Mouse (Mus musculus) CH12F3 (cell line): ENCODE measurements around the gene Gm26661.

Experiments
- in situ Hi-C: fragments of 300-500 bp; cut with MboI; formaldehyde crosslinking; loops from 2 replicates; pipeline ENCODE4 v1.14.3; 2020; ENCODE audit warnings: low sequenced_read_pairs

Gm26661 gene

DNA sequence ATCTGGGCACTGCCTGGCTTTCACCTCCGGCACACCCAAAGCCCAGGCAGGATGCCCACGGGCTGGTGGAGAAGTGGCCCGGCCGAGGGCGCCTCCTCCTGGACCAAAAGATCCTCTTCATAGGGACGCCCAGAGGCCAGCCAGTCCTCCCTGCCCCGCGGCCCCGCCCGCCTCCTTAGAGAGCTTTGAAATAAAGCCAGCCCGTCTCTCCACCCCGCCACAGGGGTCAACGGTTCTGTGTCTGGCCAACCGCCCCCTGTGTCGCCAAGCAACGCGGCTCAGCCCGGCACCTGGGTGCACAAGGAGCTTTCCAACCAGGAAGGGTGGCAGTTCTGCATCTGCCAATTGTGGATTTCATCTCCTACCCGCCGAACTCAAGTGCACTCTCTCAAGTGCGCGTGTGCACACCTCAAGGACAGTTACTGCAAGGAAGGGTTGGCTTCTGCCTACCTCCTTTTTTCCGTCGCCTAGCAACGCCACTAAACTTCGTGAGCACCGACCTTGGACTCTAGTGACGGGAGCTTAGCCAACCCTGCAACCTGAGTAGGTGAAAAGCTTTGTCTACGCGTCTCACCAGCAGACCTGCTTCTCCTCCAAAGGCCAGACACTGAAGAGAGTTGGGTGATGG, at the start of gene Gm26661:
Gm26661 (plus strand) TSS at position 56 of the 628 bp plus-strand sequence.
- in situ Hi-C loops, result no loop called here

DNA sequence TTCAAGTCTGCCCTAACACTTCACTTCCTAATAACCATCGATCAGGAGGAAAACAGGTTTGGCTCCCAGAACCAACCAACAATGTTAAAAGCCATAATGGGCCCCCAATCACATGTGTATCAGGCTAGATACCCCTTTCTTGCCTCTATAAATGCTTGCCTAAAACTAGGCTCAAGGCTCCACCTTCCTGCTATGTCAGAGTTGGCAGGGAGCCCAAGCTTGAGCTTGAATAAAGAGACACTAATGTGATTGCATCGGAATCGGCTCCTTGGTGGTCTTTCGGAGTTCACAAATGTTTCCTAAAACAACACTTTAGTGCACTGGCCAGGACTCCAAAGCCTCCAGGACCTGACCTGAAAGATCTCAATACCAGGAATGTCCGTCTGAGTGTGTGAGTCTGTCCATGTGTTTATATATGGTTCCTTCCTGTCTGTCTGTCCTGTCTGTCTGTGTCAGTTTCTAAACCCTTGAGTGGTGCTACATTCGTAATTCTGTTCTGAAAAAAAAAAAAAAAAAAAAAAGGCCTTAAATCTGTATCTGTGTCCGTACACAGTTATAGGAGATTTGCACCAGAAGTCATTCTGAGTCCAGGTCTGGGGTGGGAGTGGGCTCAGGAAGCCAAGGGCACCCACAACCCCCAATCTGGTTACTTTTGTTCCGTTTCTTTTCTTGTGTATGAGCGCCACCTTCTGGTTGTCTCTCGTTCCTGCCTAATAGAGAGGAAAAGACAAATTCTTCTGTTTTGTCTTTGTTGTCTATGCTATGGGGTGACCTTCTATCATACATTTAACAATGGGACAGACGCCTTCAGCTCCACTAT, 42.2 kb upstream of the Gm26661 start:
- in situ Hi-C loops, result no loop called here

DNA sequence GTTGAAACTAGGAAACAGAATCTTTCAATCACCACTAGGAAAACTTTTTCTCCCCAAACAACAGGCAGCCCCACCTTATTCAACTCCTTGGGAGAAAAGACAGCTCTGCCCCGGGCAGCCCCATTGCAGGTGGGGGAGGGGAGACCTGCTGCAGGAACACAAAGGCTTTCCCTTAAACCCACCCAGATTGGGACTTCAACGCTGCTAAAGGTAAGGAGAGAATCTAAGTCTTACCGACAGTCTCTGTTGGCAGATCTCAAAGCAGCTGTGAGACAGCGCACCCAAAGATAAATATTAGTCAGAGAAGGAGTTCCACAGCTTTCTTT, 41.7 kb upstream of the Gm26661 start:
- in situ Hi-C loops, result no loop called here

DNA sequence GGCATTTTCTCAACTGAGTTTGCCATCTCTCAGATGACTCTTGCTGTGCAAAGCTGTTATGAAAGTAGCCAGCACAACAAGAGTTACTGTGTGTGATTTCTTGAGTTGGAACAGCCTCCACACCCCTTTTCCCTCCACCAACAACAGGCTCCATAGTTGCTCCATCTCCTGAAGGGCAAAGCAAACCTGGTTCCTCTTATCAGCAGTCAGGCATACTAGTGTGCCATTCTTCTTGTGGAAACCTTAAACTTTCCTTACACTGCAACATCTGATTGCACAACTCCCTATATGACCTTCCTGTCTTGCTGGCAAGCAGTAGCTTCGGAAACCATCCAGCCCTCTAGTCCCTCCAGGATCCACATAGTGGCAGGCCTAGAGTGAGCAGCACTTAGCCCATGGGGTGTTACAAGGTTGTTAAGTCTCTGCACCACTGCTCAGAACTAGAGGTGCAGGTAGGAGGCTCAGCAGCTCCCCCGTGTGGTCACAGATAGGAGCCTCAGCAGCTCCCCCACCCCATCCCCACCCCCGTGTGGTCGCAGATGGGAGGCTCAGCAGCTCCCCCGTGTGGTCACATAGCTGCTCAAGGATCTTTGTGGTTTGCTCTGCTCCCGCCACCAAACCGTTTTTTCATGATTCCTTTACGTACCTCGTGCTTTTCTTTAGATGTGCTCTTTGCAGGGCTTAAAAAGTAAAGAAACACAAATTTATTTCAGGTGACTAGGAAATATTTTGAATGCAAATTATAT, 25.6 kb upstream of the Gm26661 start:
- in situ Hi-C loops, result no loop called here

DNA sequence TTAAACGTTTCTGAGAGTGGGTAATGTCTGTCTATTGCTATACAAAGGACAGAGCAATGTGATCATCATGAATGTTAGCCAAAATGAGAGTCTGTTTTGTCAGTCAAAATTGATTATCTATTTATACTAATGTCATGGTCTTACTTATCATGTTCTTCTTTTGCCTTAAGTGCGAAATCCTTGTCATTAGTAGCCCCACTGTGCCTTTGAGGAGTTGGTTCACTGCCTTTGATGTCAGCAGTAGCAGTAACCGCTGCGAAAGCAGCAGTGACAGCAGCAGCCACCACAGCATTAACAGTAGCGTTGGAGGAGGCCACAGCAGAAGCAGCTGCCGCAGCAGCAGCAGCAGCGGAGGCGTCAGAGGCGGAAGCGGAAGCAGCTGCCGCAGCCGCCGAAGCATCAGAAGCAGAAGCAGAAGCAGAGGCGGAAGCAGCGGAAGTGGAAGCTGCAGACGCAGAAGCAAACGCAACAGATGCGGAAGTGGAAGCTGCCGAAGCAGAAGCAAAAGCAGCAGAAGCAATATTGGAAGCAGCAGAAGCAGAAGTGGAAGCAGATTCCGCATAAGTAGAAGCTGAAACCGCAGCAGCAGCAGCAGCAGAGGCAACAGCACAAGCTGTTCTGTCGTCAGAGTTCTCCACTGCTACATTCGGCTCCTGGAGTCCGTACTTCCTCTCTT, 17.5 kb upstream of the Gm26661 start:
- in situ Hi-C loops, result no loop called here

DNA sequence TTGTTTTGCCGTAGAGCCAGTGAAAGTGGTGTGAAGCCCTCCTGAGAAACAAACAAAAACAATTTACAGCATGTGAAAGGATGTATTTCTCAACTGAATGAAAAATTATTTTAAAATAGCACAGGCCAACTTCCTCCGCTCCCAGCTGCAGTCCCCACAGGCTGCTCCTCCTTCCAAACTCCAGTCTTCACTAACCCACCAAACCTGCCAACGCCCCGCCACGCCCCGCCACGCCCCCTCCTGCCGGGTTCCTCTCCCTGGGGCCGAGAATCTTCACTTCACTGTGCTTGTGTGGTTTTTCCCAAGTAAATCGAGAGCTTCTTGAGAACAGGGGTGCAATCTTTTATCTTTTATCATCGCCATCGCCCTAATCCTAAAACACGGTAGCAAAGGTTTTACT, 5.3 kb upstream of the Gm26661 start:
- in situ Hi-C loops, result no loop called here

DNA sequence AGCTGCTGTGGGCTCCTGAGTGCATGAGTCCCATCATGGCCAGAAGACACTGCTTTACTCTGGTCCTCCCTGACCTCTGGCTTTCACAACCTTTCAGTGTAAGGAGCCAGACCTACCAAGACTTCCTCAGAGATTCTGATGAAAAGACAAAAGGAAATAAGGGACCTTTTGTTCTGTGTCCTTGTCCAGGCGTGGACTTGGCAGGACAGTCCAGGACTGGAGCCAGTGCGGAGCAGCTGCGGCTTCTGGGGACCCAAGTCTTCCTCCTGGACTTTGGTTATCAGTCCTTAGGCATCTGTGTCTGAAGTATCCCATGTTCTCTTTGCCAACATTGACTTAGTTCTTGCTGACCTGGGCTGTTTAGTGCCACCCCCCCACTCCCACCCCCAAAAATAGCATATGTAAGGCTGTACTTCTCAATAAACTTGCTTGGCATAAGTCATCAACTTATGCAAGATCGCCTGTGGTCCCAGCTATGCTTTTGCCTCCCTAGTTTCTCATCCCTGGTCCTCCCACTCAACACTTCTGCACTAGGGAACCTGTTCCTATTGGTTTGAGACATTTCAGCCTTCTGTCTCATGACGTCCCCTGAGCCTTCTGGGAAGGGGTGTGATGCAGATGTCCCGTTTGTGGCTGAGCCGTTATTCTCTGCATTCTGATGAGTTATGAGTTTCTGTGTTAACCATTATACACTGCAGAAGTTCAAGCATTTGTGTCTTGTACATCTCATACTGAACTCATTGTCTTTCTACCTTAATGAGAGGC, 1.9 kb upstream of the Gm26661 start:
- in situ Hi-C loops, result no loop called here

DNA sequence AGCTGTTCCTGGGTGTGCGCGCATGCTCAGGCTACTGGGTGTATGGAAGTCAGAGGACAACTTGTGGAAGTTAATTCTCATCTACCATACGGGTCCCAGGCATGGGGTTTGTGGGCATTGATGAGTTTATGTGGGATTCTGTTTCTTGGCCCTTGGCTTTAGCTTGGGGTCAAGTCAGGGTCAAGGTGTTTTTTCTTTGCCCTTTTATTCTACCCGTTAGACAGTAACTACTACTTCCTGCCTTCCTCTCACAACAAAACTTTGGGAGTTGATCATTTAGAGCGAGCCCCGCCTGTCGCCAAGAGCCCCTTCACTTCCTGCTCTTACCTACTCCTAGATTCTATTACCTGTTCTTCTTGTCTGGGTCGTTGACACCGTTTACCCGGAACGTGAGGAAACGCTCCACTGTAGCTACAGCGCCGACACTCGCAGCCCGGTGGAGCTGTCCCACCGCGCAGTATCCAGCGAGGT, 291 bp upstream of the Gm26661 start:
- in situ Hi-C loops, result no loop called here

DNA sequence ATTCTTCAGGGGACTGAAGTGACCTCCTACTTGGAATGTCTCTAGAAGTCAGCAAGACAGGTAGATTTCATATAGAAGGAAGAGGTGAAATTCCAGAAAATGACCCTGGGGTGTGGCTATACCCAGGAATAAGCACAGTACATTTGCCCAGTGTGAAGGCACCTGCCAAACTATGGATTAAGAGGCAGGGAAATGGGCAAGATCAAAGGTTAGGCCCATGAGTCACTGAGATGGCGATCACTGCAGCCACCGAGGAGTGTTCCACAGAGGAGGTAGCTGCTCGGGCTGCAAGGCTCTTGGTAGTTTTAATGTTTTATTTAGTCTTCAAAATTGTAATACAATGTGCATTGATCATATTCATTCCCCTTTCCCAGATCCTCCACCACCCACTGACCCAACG, 4.6 kb downstream of the Gm26661 start:
- in situ Hi-C loops, result no loop called here

DNA sequence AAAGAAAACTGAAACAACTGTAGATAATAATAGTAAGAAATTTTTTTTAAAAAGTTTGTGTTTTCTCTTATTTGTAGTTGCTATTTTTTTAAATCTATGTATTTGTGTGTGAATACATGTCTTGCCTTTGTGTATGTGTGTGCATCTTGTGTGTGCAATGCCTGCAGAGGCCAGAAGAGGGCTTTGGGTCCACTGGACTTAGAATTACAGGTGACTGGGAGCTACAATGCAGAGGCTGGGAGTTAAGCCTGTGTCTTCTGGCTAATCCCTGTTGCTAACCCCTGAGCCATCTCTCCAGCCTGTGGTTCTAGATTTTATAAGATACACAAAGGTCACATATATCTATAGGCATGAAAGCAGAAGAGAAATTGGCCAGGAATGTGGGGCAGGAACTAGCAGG, 9.2 kb downstream of the Gm26661 start:
- in situ Hi-C loops, result no loop called here

DNA sequence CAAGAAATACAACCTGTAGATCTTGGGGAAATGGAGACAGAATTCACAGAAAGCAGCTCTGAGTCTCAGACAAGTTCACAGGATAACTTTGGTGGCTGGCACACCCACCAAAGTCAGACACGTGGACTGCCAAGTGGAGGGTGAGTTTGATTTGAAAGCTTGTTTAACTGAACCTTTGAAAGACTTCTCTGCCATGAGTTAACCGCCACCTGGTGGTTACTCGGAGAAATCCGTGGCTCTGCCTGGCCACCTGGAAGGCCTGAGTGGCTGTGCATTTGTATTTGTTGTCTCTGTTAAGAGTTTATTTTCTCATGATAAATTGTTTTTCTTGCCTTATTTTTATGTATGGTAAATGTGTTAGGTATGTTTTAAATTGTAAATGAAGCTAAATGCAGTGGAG, 10.4 kb downstream of the Gm26661 start:
- in situ Hi-C loops, result no loop called here

DNA sequence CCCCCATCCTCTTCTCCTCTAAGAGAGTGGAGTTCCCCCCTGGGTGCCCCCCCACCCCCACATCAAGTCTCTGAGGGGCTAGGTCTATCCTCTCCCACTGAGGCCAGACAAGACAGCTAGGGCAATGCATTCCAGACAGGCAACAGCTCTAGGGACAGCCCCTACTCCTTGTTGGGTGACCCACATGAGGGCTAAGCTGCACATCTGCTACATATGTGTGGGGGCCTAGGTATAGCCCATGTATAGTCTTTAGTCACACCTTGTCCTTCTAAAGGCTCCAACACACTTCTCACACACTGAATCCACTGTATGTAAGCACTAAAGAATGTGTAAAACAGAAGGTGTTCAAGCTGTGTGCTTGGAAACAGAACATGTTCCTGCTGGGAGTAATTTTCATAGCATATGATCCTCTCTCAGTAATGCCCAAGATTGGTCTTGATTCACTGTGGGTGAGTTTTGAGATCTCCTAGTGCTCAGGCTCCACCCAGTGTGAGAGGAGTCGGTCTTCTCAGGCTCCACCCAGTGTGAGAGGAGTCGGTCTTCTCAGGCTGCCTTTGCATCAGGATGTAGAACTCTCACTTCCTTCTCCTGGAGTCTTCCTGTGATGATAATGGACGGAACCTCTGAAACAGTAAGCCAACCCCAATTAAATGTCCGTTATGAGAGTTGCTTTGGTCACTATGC, 12.6 kb downstream of the Gm26661 start:
- in situ Hi-C loops, result no loop called here

DNA sequence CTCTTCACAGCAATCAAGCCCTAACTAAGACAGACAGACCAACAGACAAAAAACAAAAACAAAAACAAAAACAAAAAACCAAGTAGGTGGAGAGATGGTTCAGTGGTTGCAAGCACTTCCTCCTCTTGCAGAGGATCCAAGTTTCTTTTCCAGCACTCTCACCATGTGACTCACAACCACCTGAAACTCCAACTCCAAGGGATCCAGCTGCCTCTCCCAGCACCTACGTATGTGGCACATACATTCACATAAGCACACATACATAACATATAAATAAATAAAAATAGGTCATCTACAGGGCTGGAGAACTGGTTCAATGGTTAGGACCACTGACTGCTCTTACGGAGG, 13.1 kb downstream of the Gm26661 start:
- in situ Hi-C loops, result no loop called here

DNA sequence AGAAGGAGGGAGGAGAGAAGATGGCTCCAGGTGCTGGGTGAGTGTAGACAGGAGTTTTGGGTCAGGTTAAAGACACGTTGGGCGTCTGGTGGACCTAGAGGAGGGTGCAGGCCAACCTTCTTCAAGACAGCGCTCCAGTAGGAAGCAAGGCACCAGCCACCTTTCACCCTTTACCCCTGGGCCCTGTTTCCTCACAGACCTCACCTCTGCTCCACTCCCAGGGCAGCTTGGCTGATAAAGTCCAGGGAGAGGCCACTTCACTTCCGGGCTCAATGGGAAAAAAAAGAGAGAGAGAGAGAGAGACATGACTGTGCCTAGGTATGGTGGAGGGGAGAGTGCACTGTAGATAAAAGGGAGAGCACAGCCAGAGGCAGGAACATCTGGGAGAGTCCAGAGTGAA, 16.3 kb downstream of the Gm26661 start:
- in situ Hi-C loops, result no loop called here

DNA sequence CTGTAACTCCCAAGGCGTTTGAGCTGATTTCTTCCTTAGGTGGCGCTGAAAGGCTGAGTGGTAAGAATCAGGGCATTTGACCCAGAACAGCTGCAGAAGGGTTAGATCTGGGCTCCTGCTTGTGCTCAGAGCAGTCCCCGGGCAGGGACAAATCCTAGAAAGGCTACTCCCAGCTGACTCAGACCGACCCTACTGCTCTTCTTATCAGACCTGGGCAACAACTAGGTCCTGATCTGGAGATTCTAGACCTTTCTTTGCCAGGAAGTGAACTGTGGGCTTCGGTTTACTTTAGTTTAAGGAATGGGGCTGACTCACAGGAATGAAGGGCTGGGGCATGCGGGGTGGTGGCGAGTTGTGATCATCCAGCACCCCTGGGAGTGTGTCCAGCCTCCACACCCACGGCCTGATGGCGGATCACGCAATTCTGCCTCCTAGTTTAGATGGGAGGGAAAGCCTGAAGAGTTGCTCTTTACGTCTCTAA, 17.2 kb downstream of the Gm26661 start:
- in situ Hi-C loops, result no loop called here

DNA sequence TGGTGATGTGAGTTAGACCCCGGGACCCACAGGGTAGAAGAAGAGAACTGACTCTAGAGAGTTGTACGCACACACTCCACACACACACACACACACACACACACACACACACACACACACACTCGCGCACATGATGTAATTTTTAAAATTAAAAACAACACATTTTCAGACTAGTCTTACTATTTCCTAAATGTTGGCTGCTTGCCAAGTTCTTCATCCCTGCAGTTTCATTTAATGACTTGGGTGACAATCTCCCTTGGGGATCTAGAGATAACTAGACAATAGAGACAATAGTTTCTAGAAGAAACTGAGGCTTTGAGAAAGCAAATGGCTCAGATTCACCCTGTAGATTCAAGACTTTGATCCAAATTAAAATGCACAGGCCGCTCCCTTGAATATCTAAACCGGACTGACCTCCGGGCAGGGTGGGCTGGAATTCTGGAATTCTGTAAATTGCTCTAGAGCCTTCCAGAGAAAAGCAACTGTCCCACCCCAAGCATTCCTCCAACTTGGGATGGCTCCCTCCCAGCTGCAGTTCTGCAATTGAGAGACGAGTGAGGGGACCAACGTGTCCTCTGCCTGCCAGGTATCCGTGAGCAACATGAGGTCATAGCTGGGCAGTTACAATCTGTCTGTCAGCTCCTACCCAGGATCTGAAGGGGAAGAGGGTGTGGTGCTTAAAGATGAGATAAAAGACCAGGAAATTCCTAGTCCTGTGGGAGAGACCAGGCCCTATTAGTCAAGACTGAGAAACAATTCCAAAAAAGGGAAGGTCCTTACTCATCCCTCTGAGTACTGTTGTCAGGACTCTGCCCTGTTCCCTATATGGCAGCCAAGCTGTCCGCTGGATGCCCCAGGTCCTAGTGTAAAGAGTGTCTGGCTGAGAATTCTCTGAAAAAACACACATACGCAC, 17.9 kb downstream of the Gm26661 start:
- in situ Hi-C loops, result no loop called here

DNA sequence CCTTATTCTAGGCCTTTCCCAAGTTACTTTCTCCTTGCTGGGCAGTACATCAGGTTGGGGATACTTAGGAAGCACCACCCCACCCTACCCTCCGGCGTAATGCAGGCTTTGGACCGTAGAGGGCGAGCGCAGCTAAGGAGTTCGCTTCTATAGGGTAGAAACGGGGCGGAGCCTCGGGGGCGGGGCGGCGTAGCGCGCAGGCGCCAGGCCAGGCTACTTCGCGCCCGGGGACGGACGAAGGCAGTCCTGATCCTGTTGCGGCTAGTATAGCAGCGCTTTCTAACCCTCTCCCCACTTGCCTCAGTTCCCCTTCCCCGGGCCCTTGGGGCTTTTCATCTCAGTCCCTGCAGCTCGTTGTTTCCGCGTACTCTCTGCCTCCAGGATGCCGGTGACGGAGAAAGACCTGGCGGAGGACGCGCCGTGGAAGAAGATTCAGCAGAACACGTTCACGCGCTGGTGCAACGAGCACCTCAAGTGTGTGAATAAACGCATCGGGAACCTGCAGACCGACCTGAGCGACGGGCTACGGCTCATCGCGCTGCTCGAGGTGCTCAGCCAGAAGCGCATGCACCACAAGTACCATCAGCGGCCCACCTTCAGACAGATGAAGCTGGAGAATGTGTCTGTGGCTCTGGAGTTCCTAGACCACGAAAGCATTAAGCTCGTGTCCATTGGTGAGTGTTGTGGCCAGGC, 26.5 kb downstream of the Gm26661 start, which contains the start of gene Flnb:
Flnb (plus strand) TSS at position 188 of the 693 bp plus-strand sequence.
- in situ Hi-C loops, result loop anchor here (10.0 kb wide), 1 partner anchor 107 kb away; no protein-coding TSS in a partner anchor

DNA sequence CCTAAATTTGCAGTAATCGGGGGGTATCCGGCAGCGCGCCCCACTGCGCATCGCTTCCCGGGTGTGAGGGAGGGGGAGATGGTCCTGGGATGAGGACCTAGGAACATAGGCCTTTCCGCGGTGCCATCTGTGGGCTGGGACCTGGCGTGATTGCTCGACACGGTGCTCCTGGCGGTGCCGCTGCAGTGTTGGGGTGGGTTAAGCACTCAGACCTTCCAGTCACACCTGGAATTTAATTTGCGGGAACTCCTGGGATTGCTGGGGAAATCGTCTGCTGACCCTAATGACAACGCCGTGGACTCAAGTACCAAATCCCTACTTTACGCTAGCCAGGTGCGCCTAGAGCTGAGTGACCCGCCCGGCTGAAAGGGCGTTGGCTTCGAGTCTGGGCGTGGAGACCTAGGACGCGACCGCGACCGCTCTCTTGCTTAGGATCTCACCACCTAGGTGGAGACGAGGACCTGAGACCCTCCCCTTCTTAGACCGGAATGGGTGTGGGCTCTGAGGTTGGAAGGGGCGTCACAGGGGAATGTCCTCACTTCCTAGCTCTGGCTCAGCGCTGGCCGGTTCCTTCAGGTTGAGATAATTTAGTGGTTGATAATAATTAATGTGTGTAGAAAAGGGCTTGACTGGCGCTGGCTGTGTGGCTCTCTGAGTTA, 27.2 kb downstream of the Gm26661 start:
- in situ Hi-C loops, result loop anchor here (10.0 kb wide), 1 partner anchor 106 kb away; no protein-coding TSS in a partner anchor
